Mouse (Mus musculus) skeletal muscle tissue, adult 2 months (tissue): ENCODE data around the gene Dhx37.

Source experiments
- DNase-seq: peaks from one replicate; pipeline ENCODE4 v3.0.0-alpha.2; 2012; ENCODE audit warnings: low read depth, low spot score

The Dhx37 gene

DNA sequence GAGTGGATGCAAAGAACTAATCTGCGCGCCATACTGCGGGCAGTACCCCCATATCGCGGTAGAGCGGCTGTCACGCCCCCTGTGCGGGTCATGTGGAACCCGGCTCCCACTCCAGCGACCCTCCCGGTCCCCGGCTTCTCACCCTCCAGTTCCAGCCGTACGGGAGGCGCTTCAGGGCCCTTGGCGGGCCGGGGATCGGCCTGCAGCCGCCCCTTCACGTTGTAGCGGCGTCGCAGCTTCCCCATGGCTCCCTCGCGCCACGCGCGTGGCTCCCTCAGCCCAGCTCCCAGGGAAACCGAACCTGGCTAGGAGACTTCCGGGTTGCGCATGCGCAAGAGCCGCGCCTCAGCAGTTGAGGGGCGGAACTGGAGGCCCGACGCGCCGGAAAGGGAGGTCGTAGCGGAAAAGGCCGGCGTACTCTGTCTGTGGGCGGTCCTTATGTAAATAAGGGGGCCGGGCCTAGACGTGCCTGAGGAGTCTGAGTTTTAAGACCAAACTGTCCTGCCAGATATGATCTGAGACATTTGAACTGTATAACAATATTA lies at the start of gene Dhx37:
Gene Dhx37, minus strand, starts transcription at position 329 of the 545 bp plus-strand sequence.
- peak; percentile 97 for DNase-seq

DNA sequence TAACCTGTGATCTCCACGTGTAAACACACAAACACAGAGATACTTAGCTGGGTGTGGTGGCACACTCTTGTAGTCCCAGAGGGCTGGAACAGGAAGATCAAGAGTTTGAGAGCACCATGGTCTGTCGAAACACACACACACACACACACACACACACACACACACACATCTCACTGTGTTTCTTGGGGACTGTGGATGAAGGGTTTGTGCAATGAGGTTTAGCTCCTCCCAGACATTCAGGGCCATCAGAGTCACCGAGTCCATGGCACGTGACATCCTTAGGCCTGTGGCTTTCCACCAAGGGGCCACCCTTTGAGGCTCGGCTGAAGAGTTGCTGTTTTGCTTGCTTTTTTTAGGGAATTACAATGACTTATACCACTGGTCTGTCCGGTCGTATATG lies 48.6 kb upstream of the Dhx37 start:
- no peak for DNase-seq

GRCm38 (mm10) chr5:125480434-125481231 lies 46.7 kb upstream of the Dhx37 start:
- DNase-seq: no peak

- no peak for DNase-seq
Measured at GRCm38 (mm10) chr5:125479376-125479775, 45.5 kb upstream of the Dhx37 start.

- DNase-seq: no peak
Measured at GRCm38 (mm10) chr5:125478037-125478436, 44.1 kb upstream of the Dhx37 start.

DNA sequence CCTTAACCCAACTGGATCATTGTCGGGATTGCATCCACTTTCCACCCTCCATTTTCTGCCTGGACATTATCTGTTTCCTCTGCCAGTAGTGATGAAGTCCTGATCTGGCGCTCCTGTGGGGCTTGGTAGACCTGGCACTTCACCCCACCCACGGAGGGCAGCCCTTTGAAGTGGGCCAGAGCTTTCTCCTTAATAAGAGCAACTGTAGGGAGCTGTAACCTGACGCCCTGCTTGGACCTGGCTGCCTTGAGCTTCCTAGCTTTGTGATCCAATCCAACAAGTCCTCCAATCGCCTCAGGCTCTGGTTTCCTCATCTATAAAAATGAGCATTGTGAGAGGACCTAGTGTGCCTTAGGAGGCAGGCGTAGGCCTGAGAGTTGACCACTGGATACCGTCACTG lies 43.6 kb upstream of the Dhx37 start:
- no peak for DNase-seq

GRCm38 (mm10) chr5:125476799-125477198 lies 42.9 kb upstream of the Dhx37 start:
- DNase-seq: no peak

- no peak for DNase-seq
Measured at GRCm38 (mm10) chr5:125476286-125476625, 42.3 kb upstream of the Dhx37 start.

DNA sequence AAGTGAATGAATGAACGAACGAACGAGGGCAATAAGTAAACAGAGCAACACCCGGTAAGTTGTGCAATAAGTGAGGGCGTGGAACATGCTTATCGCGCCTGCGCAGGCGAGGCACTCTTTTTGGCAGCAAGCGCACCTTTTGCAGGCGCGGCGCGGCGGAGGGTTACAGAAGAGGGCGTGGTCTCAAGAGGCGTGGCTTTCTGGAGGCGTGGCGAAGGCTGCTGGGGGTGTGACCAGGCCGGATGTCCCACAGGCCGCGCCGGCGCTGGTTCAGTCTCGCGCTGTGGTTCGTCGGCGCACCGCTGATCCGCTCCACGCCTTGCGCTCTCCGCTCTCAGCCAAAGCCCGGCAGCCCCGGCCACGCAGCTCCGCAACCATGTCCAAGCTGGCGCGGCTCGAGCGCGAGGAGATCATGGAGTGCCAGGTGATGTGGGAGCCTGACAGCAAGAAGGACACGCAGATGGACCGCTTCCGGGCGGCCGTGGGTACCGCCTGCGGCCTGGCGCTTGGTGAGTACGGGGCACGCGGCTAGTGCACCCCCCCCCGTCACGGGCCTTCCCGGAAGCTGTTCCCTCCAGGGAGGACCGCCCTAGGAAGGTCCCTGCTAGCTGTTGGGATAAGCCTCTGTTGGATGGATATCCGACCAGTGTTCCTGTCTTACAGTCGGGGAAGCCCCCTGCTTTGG lies 41.8 kb upstream of the Dhx37 start, which contains the start of gene Aacs:
Gene Aacs, plus strand, starts transcription at position 214 of the 685 bp plus-strand sequence.
- peak; percentile 98 for DNase-seq

DNA sequence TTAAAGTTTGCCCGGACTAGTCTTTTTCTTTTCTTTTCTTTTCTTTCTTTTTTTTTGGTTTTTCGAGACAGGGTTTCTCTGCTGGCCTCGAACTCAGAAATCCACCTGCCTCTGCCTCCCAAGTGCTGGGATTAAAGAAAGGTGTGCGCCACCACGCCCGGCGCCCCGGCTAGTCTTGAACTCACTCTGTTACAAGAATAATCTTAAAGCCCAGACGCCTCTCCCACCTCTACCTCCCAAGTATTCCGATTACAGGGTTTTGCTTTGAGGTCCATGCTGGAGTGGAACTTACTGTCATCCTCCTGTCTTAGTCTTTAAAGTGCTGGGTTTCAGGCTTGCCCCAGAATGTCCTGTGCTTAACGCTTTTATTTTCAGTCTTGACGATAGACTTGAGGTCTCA lies 41.1 kb upstream of the Dhx37 start:
- DNase-seq: no peak

GRCm38 (mm10) chr5:125472796-125473475 lies 39.0 kb upstream of the Dhx37 start:
- no peak for DNase-seq

- DNase-seq: no peak
Measured at GRCm38 (mm10) chr5:125470713-125471112, 36.8 kb upstream of the Dhx37 start.

DNA sequence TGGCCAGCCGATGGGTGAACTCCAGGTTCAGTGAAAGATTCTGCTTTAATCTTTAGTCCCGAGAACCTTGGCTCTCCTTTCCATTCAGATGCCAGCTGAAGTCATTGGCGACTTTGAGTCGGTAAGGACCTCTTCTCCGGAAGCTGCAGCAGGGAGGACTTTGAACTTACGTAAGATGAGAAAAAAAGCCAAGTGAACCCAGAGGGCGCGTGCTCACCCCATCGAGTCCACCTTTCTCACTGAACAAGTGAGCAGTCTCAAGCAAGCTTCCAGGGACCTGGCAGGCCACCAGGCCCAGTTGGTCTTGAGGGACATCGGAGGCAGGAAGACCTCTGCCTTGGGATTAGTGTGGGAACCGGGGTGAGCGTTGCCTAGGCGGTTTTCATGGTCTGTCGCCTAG lies 33.3 kb upstream of the Dhx37 start:
- no peak for DNase-seq

GRCm38 (mm10) chr5:125466483-125466882 lies 32.6 kb upstream of the Dhx37 start:
- DNase-seq: no peak

DNA sequence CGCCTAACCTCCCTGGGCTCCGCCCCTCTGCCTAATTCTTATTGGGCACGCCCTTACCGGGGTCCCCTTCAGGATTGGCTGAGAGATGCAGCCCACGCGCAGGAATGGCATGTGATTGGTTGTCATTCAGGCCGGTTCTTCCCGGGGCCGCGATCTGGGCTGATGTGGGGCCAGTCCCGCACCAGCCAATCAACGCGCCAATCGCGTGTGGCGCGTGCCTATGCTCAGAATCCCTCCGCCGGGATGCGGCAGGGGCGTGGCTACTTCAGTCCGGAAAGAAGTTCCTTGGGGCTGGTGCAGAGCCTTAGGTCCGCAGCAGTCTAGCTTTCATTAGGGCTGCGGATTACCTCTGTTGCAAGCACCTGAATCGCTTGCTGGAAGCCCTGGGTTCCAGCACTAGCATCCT lies 31.8 kb upstream of the Dhx37 start:
- DNase-seq: peak; percentile 98

DNA sequence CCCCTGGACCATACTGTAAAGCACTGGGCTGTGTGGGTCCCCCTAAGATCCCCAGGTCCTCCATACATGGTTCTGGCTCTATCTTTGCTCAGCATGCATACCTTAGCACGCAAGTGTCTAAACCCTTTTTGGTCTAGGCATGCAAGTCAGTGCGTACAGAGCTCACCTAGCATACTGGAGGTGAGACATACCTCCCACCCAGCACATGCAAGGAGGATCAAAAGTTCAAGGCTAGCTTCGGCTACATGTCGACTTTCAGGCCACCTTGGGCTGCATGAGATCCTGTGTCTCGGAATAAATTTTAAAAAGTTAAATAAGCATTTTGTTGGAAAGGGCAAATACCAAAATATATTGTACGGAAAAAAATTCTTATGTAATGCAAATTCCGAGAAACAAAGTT lies 31.3 kb upstream of the Dhx37 start:
- no peak for DNase-seq

GRCm38 (mm10) chr5:125461868-125462445 lies 28.0 kb upstream of the Dhx37 start:
- DNase-seq: no peak

DNA sequence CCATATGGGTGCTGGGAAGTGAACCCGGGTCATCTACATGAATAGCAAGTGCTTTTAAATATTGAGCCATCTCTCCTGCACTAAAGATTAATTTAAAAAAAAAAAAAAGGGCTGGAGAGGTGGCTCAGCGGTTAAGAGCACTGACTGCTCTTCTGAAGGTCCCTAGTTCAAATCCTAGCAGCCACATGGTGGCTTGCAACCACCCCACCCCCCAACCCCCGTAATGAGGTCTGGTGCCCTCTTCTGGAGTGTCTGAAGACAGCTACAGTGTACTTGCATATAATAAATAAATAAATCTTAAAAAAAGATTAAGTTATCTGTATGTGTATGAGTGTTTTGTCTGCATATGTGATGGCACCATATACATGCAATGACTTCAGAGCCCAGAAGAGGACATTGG lies 26.7 kb upstream of the Dhx37 start:
- DNase-seq: no peak

DNA sequence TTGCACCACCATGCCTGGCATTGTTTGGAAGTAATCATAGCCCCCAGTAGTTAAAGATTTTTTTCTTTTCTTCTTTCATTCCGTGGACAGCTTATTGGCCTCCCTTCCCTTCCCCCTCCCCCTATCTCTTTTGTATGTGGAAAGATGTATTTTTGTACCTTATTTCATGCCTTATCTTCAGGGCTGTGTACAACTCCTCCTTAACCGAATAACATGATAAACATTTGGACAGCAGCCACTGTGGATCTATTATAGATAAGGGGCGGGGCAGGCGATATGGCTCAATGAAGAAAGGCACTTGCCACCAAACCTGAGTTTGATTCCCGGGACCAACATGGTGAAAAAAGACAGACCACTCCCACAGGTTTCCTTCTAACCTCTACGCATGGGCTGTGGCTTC lies 23.6 kb upstream of the Dhx37 start:
- DNase-seq: no peak

DNA sequence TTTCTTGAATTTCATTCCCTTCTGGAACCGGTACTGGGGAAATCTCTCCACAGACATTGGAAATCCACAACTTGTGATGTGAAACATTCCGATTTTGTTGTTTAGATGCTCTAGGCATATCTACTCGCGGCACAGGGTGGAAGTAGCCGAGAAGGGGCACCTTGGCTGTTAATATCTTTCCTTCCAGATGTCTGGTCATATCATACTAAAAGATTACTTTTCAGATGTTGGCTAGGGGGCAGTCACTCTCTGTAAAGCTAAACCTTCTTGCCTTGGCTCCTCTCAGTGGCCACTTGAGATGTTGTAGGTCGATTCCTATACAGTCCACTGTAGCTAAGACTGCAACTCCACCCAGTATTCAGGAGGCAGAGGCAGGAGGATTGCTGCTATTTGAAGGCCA lies 22.2 kb upstream of the Dhx37 start:
- DNase-seq: no peak

GRCm38 (mm10) chr5:125452573-125452972 lies 18.7 kb upstream of the Dhx37 start:
- DNase-seq: no peak

DNA sequence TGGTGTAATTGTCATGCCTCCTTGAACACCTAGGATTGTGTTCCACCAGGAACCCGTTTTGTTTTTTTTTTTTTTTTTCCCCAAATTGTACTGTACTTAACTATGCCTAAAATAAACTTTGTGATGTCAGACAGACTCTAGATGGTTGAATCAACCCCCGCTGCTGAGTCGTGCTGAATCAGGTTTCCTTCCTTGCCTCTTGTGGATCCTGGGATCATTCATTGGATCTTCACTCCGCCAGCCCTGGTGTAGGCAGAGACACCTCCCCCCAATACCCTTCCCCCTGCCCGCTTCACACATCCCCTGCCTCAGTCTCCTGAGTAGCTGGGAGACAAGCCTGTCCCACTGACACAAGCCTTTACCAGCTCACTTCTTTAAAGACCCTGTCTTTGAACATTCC lies 15.4 kb upstream of the Dhx37 start:
- DNase-seq: no peak
